Comparison of ENCODE assay signal across 1 mouse cellular context in the genomic region with DNA sequence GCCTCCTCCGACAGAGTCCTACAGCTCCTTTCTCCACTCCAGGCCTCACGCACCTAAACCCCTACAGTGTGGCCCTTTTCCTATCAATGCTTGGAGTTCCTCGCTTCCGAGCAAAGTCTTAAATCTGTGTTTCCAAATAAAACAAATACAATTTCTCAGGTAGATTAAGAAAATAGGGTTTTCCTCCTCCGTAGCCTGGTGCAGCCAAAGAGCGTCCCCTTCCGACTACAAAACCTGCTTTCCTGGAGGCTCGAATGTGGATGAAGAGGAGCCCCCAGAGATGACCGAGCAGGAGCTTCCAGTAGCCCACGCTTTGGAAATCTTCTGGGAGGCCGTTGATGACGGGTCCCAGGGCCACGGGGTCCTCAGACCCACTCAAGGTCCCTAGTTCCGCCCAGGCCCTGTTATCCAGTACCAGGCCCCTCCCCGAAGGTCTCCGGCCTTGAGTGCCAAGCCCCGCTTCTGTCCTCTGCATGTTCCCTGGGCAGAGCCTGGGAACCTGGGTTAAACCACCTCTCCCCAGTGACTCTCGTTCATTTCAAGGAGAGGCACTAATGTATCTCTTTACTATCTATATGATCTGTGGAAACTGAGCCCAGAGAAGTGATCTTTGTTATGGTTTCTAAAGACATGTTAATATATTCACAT.
TF ChIP-seq lines count a peak whose summit lies in the region.

No protein-coding gene starts in this region.

TF ChIP-seq in CH12.LX, 34 proteins besides CTCF, POLR2A, EP300 and RAD21 (continued from another document):
- TF ChIP-seq IRF4 (IDR thresholded peaks at IDR 0.05; ENCODE audit: low read depth, low read length) (no peak), MEF2A (IDR thresholded peaks at IDR 0.05; ENCODE audit: borderline replicate concordance, low read depth, low read length) (0 out of 2 replicates have a peak, but pooled peaks have one; percentile 16), MAX (IDR thresholded peaks at IDR 0.05; ENCODE audit: low read length) (0 out of 2 replicates have a peak, but pooled peaks have one; percentile 31), MAFK (IDR thresholded peaks at IDR 0.05; ENCODE audit: insufficient replicate concordance, low read length) (no peak), UBTF (IDR thresholded peaks at IDR 0.05; ENCODE audit: low read depth, low read length) (0 out of 2 replicates have a peak, but pooled peaks have one; percentile 60), MAZ (IDR thresholded peaks at IDR 0.05; ENCODE audit: low read depth, low read length) (0 out of 2 replicates have a peak, but pooled peaks have one; percentile 9), KAT2A (IDR thresholded peaks at IDR 0.05; ENCODE audit: insufficient replicate concordance, low read length) (0 out of 2 replicates have a peak, but pooled peaks have one; percentile 33), NELFE (IDR thresholded peaks at IDR 0.05; ENCODE audit: low read depth, low read length) (peak; percentile 18; the same call in 1 of the 2 replicates), MYC (IDR thresholded peaks at IDR 0.05; ENCODE audit: low read depth, low read length) (0 out of 2 replicates have a peak, but pooled peaks have one; percentile 33), E2F4 (IDR thresholded peaks at IDR 0.05; ENCODE audit: insufficient replicate concordance, low read depth, low read length) (no peak), SMC3 (IDR thresholded peaks at IDR 0.05; ENCODE audit: low read depth, low read length) (peak; percentile 42), TBP (conservative IDR thresholded peaks at IDR 0.05; ENCODE audit: low read depth, low read length) (0 out of 2 replicates have a peak, but pooled peaks have one; percentile 6), ZMIZ1 (IDR thresholded peaks at IDR 0.05; ENCODE audit: low read depth, low read length) (peak; percentile 61; the same call in 1 of the 2 replicates)
TF ChIP-seq in CH12.LX: peak in this region for 11.
